Mouse (Mus musculus): ENCODE data around the gene Tmem170b.

- TF ChIP-seq CTCF (IDR thresholded peaks at IDR 0.05; ENCODE audit: low read depth) (no peak), EP300 (IDR thresholded peaks at IDR 0.05; ENCODE audit: low read depth) (no peak)
These were observed 32.4 kb upstream of the Tmem170b start for GRCm38 (mm10) chr13:41573126-41573846.

Data from heart, postnatal 0 days (tissue).